Mouse (Mus musculus): ENCODE data around the gene Trim38.

DNA sequence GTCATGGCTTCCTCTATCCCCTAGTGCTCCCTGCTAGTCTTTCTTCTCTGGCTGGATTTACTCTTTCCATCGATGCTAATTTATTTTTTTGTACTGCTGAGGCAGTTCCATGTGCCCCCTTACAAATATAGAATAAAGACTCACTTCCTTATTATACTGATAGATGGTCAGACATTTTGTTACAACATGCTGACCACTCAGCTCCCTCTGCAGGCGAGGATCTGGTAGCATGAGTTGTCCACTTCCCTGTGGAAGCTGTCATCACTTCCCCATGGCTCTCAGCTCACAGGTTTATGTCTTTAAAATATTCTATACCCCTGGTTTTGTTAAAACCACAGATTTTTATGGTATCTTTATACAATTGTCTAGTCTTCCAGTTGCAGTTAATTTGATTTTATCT is 46.4 kb downstream of the Trim38 start:
- TF ChIP-seq POLR2AphosphoS2 (IDR thresholded peaks at IDR 0.05; ENCODE audit: insufficient read length, low read depth) (no peak), POLR2A (IDR thresholded peaks at IDR 0.05; ENCODE audit: insufficient read length, low read depth) (no peak), MAX (IDR thresholded peaks at IDR 0.05; ENCODE audit: low read depth) (no peak), CEBPB (IDR thresholded peaks at IDR 0.05; ENCODE audit: insufficient read depth, poor library complexity, severe bottlenecking) (no peak)

Data from myocyte (in vitro differentiated cells).